Mouse (Mus musculus) layer of hippocampus, adult 9-10 months (tissue): ENCODE measurements around the gene Msi2.

Source experiments
- DNase-seq: peaks from one replicate; pipeline ENCODE4 v3.0.0; 2022; ENCODE audit warnings: low spot score

The Msi2 gene

DNA sequence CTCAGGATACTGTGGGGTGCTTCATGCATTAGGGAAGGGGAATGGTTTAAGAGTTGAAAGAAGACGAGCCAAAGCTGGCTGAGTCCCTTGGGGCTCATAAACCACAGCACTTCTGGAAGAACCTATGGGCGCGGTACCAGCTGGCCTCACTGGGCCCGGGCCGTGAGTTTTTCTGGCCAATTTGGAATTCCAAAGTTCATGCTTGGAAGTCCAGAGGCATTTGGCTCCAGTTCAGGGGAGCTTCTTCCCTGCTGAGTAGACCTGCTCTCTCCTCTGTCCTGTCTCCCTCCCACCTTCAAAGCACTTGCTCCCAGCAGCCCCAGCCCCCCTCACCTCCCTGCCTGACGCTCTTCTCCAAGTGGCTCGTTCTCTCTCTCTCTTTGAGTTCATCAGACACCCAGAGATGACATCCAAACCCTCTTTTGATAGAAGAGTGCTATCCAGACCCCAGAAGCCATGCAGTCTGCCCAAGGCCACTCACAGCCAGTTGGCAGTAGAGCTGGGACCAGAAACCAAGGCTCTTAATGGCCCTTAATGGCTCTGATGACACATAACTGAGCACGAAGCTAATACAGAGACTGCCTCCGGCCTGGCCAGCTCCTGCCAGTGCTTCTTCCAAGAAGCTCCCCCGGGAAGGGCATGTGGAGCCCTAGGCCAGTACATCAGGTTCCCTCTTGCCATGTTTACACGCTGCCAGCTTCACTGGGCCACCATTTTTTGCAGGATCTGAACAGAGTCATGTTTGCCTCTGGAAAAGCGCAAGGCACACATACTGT lies 204.0 kb downstream of the Msi2 start:
- no peak for DNase-seq

GRCm38 (mm10) chr11:88512580-88512979 lies 205.7 kb downstream of the Msi2 start:
- DNase-seq = no peak

DNA sequence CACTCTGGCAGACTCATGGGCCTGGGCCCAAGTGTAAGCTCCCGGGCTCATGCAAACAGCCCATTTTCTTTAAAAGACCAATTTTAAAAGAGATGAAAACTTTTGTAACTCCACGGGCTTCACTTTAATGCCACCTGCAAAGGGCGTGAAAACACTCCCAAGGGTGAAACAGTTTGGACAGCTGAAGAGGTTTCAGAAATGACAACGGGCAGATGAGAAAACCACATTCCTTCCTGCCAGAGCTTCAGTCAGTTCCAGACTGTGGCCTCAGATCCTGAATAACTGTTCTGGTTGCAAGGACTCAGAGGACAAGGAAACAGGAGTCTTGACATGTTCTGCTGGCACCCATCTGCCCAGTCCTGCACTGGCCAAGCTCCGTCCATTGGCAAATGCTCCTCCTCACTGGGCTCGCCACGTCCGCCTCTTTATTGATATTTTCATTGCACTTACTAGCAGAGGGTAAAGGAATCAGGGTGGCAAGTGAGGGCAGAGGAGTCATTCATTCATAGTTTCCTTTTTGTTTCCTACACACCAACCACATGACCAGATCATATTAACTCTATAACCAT lies 207.9 kb downstream of the Msi2 start:
- DNase-seq = no peak

DNA sequence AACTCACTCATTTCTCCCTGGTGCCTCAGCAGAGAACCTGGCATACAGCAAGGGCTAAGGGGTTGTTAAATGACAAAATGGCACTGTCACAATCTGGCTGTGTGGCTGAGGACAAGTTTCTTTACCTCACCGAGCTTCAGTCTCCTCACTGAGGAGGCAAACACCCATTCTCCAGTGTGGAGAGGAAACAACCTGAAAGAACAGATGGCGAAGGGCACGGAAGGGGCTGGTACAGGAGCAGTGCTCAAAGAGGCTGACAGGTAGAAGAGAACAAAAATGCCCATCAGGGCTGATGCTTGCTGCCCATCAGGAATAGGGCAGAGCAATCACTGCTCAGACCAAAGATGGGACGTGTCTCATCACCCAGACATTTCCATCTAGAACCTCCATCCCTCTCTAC lies 208.8 kb downstream of the Msi2 start:
- DNase-seq = no peak

- DNase-seq = no peak
Measured at GRCm38 (mm10) chr11:88508133-88508532, 210.2 kb downstream of the Msi2 start.

GRCm38 (mm10) chr11:88506544-88507419 lies 211.5 kb downstream of the Msi2 start:
- DNase-seq = no peak

GRCm38 (mm10) chr11:88506109-88506508 lies 212.2 kb downstream of the Msi2 start:
- DNase-seq = no peak

- DNase-seq = no peak
Measured at GRCm38 (mm10) chr11:88502566-88502965, 215.7 kb downstream of the Msi2 start.

DNA sequence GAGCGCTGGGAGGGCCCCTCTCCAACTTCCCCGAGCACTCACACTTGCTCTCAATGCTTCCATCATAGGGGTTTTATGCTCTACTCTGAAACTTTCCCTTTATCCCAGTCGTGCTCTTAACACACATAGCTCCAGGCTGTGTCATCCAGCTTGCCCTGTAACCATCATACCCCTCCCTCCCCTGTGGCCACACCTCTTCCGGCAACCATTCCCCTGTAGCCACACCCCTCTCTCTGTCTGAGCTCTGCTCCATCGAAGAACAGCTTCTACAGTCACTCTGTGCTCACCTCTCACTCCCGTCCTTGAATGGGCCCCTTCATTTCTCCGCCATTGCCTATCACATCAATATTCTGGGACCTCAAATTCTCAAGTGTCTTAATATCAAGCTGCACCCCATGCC lies 219.8 kb downstream of the Msi2 start:
- no peak for DNase-seq

DNA sequence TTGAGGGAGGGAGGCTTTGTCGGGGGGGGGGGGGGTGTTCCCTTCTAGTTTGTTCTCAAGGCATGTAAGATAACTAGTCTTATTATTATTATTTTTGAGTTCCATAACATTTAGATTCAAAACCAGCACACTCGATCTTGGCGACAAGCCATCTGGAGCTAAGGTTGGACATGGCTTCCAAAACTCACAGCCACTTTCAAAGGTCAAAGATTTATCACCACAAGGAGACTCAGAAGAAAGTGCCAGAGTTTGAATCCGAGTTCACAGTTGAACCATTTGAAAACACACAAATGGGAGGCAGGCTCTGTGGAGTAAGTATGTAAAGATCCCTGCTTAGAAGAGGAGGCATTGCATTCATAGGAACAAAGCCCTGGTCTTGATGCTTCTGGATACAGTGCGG lies 221.9 kb downstream of the Msi2 start:
- no peak for DNase-seq

- no peak for DNase-seq
Measured at GRCm38 (mm10) chr11:88495759-88496158, 222.6 kb downstream of the Msi2 start.

DNA sequence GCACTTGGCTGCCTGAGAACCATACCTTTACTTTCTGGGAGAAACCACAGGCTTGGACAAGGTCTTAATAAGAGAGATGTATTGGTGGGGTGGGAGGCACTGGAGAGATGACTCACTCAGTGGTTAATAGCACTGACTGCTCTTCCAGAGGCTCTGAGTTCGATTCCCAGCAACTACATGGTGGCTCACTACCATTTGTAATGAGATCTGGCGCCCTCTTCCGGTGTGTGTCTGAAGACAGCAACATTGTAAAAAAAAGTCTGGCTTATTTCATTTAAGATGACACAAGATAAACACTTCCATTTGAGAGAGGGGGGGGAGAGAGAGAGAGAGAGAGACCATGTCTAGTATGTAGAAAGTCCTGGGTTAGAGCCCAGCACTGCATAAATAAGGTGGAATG lies 223.3 kb downstream of the Msi2 start:
- DNase-seq = no peak

DNA sequence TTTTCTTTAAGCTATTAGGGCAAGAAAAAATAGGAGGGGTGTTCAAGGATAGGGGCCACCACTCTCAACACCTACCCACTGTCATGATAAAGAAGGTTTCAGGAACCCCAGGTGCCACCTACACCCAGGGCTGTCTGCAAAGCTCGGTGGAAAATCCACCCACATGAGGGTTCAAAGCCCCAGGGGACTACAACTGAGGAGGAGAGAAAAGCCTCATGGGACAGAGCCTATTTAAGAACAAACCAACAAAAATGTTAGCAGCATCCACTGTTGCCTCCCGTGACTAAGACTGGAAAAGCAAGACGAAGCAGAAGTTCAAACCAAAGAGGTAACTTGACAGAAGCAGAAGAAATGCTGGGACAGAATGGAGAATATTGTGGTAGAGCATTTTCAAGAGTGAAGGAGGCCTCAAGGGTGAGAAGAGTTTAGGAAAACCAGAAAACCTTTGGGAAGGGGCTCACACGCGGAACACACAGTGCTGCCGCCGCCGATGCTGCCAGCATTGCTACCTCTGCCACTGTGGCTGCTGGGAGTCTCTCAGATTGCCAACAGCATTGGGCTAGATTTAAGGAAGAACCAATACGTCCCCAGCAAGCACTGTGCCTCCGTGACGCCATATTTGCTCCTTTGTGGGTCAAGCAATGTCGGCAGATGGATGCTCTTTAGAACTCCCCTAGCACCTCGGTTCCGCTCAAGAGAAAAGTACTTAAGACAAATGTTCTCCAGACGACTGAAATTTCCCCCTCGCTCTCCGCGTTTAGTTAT lies 224.3 kb downstream of the Msi2 start:
- no peak for DNase-seq

GRCm38 (mm10) chr11:88492585-88492984 lies 225.7 kb downstream of the Msi2 start:
- DNase-seq = no peak

GRCm38 (mm10) chr11:88489985-88490384 lies 228.3 kb downstream of the Msi2 start:
- no peak for DNase-seq

DNA sequence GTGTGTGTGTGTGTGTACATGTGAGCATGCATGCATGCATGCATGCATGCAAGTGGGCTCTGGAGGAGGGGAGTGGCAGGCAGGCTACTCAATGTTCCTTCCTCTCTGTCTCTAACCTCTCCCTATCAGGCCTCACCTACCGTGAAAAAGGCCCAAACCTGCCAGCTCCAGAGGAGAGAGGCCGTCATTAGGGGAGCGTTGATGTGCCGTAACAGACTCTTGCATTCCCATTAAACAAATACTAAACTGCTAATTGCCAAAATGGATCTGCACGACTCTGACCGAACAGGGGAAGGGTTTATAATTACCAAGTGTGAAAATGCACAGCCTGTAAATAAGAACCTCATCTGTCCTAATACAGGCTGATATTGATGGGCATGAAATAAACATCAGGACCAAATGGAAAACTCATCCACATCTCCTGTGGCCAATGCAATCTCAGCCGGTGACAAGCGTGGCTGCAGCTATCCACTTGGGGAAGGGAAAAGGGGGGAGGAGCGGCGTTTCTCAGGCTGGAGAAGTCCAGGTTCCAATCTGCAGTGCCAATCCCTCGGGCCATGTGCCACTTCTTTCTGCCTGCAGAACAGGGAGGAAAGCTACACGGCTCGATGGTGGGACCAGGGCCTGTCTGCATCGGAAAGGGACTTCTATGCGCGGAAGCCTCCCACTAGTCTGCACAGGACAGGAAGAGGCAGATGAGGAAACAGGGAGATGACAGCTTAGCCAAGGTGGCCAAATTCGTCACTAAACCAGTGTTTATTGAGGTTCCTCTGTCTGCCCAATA lies 229.2 kb downstream of the Msi2 start:
- no peak for DNase-seq

DNA sequence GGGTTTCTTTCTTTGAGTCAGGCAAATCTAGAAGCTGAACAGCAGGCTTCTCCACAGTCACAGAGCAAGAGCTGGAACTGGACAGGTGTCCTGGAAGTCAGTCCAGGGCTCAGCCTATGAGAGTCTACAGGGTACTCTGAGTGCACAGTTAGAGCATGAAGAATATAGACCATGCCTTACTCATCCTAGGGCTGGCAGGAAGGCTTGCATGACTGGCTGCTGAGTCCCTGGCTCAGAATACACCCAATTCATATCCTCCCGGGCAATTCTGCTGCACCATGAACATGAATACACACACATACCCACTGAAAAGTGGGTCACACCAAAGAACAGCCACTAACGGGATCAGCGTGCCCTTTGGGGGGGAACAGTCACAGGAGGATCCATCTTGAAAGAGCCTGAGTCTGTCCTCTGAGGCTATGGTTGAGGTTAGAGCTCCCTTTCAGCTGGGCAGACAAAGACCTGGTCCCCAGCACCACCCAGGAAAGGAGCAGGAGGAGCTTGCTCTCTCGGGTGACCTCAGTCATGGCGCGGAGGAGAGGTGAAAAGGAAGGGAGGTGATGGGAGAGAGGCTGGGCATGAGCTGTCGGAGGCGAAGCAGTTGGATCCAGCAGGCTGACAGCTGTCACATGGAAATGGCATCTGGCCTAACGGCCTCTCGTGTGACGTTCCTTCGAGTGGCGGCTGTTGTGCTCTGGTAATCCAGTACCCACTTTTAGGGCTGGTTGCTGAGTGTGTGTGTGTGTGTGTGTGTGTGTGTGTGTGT lies 230.0 kb downstream of the Msi2 start:
- DNase-seq = no peak

- DNase-seq = no peak
Measured at GRCm38 (mm10) chr11:88485987-88486386, 232.3 kb downstream of the Msi2 start.

GRCm38 (mm10) chr11:88485088-88485487 lies 233.2 kb downstream of the Msi2 start:
- no peak for DNase-seq

GRCm38 (mm10) chr11:88484047-88484446 lies 234.3 kb downstream of the Msi2 start:
- DNase-seq = no peak

DNA sequence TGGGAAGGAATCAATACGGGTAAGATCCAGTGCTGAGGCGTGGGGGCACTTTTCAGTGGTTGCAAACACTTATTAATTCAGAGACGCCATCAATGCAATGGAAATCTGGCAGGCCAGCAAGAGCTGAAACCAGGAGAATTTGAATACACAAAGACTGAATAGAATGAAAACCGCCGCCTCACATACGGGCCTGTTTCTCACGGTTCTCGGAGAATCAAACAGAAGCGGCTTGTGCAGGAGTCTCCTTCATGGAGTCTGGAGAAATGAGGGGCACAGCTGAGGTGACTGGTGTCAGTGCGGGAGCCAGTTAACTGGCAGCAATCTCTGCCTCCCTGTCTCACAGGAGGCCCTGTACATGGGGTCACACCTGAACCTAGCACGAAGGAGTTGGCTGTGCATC lies 235.7 kb downstream of the Msi2 start:
- no peak for DNase-seq
